Mouse (Mus musculus) ovary, postnatal 10 days (tissue): ENCODE measurements around the gene Crb1.
"Not testable (repeated sequence)": the region's sequence is repeated elsewhere in the genome, so short reads cannot be mapped to it uniquely, and the experiment has no call there.

Source experiments
- DNase-seq: peaks from one replicate; pipeline ENCODE4 v3.0.0; 2022; ENCODE audit warnings: low spot score

Gene Crb1

DNA sequence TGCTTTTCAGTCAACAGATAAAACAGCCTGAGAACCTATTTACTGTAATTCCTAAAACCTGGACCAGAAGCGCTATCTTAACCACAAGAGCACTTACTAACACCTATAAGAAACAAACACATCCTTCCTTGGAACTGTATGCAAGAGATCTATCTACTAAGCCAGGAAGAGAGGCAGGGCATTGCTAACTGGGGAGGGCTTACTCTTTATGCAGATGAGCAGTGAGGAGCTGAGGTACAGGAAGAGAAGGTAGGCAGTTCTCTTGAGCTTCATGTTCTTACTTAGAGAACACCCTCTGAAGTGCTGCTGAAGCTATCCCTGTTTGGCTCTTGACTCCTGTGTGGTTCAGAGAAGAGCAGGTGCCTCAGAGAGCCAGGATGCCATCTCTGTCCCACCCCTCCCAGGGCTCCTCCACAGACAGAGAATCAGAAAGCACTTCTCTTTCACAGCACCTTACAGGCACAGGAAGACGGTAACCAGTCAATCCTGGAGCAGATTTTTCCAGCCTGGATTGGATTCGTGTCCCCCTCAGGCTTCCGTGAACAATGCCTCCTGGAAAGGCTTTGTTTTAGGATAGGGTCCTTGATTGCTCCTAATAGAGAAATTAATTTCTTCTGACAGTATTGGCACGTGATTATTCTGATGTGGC, at the start of gene Crb1:
Crb1 (minus strand) TSS at position 463 of the 649 bp plus-strand sequence.
- DNase-seq = no peak

DNA sequence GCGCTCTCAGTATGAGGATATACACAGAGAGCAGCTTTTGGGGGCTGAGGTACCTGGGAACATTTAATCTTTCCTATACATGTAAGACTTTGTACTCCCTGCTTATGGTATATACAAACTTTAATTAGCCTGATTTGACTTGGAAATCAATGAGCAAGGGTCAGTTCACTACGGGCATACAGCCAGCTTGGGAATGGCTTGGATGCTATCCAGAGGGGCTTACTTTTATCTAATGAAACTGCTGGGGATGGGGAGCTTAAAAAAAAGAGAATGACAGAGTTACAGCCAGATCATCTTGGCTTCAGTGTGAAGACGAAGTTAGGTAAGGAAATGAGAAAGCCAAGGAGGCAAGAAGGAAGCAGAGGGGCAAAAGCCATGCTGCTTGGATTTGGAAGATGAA, 48.1 kb upstream of the Crb1 start:
- DNase-seq = no peak

DNA sequence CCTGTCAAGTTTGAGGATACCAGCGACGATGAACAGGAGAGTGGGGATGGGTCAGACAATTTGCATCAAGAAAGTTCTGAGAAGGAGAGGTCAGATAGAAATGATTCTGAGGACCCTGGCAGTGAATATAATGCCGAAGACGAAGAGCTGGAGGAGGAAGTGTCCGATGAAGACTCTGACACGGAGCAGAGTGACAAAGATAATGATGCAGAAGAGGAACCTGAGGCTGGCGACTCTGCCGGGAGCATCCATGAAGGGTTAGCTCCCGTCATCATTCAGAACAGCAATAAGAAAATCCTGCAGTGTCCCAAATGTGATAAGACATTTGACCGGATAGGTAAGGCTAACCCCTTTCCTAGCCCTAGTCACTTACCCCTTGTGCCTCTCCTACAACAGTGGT, 47.0 kb upstream of the Crb1 start:
- DNase-seq = no peak

DNA sequence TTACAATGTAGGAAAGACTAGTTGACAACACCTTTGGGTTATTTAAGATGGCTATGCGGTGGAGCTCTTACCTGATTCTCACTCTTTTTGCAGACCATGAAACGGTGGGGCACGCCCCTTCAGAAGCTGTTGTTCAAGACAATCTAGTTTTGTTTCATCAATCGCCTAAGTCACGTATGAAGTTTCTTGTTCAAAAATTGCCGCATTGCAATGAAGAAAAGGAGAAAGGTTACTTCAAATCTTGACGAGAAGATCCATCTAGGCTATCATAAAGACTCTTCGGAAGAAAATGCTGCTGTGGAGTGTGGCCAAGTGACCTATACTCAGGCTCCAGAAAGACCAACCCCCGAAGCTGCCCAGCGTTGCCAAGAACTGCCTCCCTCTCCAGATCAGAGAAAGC, 46.0 kb upstream of the Crb1 start:
- DNase-seq = no peak

DNA sequence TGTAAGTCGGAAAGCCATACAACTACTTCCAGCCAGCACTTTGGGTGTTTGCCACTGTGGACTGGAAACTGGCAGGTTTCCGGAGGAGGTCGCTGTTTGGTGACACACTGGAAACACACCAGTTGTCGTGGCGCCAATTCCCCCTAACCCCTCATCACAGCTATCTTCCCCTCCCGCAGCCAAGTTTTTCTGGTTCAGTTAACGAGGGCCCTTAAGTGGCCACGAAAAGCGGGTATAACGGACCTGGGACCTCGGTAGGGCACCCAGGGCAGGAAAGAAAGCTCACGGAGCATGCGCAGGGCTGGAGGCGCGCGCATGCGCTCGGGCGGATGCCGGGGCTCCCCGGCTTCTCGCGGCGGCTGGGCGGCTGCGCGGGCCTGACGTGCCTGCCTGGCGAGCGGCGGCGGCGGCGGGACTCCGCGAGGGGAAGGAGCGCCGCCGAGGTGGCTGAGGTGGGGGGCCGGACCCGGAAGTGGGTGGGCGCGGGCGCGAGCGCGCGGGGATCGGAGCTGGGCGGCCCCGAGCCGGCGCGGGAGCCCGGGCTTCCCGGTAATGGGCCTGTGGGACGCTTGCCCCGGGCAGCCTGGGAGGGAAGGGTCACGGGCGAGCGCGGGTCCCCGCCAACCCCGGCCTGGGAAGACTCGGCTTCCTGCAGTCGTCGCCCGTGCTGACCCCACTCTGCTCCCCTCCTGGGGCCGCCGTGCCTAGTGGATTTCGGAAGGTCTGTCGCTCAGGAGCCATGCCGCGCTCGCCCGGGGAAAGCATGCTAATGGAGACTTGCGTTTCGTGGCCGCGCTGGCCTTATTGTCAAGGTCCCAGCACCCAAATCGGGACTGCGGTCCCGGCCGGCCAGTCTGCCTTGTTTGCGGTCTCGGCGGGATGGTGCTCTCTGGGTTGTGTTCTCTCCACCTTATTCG, 45.2 kb upstream of the Crb1 start, which contains the start of gene Zbtb41:
Zbtb41 (plus strand) TSS at position 414 of the 917 bp plus-strand sequence.
- peak; percentile 85 for DNase-seq

DNA sequence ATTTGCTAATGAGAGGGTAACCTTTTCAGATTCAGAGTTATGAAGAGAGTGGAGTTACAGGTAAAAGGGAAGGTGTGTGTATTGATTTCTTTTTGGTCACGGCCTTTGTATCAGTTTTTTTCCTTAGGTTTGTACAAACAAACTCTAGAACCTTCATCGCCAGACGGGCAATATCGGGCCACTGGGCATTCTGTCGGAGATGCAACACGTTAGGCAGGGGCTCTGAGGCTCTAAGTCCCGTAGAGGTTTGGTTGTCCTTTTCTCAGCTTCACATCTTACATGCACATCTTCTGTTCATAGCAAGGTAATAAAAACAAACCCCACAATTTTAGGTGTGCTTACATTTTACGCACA, 44.6 kb upstream of the Crb1 start:
- no peak for DNase-seq

DNA sequence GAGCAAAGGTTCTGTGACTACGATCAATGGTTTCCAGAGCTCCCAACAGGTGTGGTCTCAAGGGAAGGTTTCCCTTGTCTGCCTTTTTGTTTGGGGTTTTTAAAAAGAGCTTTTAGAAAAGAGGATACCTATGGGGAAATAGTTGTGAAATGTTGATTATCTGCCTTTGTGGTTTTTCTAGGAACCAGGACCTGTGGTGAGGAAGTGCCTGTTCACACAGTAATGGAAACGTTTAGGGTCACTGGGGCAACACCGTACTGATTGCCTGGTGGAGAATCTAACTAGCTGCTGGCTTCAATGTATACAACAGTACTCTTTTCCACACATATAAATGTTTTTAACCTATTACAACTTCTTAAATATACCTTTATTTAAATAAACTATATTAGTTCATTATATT, 36.6 kb upstream of the Crb1 start:
- no peak for DNase-seq

DNA sequence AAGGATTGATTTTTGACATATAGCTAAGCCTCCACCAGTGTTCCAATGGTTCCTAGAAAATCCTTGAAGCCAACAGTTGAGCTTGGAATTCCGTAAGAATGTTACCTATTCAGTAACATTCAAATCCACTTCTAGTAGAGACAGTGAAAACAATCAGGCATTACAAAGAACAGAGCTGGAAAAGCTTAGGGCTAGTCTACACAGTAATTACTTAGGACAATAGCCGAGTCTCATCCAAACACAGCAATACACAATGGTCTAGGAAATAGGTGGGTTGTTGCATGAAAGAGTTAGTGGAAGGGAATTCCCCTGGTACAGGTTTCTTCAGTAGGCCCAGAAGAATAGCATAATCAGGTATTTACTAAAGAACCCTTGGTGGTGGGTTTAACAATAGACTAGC, 35.5 kb upstream of the Crb1 start:
- DNase-seq = not testable (repeated sequence)

DNA sequence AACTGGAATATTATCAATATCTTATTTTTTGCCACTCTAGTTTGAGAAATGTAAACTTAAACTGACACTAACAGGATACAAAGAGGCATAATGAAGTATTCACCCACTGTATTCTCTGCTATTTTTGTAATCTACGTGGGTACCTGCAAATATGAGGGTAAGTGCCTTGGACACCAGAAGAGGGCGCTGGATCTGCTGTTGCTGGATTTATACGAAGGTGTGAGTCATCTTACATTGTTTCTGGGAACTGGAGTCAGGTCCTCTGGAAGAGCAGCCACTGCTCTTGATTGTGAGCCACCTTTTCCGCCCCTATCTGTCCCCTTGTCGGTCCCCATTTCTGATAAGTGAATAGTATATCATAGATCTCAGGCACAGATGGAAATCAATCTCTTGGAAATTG, 30.8 kb upstream of the Crb1 start:
- DNase-seq = no peak

DNA sequence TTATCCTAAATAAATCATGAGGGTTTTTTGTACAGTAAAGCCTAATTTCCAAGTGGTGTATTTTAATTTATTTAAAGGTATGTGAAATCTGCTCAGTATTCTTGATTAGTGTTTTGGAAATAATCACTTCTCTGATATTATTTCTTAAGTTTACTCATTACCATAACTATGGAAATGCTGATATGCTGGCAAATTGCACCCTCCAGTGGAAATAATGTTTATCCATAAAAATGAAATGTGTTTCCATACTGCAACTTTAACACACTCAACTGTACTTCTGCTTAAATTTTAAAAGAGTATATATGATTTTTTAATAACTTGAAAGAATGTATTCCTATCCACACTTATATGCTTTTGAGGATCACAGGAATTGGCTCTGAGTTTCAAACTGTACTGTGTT, 28.9 kb upstream of the Crb1 start:
- DNase-seq = no peak

DNA sequence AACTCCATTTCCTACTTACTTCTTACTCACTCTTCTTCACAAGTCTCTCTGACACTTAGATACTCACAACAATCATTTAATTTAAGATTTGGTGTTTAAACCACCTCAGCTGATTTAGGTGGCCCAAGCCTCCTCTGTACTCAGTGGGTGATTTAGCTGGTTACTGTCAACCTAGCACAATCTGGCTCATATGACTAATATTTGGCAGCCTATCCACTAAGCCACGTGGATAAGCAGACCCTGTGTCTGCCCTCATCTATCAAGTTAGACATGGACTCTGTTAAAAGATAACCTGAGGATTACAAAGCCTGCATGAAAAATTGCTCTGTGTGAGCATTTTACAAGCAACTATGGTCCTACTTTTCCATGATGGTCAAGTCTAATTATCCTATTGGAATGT, 19.7 kb upstream of the Crb1 start:
- DNase-seq = no peak

DNA sequence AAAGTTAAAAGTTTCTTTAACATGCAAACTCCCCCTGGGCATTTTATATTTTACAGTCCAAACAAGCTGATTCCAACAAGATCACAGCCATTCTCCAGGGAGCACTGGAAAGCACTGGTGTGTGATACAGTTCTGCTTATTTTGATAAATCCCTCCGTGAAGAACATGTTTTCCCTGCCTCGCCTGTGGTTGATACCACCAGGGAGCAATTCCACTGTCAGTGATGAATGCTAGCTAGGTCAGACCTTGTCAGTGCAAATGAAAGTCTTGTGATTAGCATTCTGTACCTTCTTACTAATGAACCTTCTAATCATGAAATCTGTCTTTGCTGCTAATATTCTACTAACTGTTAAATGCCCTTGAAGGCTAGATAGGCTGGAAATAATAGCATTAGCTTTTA, 14.8 kb upstream of the Crb1 start:
- DNase-seq = no peak

DNA sequence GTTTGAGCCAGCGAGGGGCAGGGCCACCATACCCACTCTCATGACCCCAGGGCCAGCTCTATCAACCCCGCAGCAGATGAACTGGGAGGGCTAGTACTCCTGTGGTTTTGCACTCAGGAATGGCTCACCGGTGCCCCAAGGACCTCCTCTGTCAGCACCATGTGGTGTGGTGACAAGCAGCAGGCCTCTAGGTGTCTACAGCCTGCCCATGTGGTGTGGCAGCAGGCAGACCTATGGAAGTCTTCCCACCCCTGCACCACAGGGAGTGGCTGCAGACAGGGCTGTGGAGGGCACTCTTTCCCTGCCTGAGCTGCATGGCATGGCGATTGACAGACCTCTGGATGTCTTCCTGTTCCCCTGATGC, 2.7 kb upstream of the Crb1 start:
- DNase-seq = no peak

DNA sequence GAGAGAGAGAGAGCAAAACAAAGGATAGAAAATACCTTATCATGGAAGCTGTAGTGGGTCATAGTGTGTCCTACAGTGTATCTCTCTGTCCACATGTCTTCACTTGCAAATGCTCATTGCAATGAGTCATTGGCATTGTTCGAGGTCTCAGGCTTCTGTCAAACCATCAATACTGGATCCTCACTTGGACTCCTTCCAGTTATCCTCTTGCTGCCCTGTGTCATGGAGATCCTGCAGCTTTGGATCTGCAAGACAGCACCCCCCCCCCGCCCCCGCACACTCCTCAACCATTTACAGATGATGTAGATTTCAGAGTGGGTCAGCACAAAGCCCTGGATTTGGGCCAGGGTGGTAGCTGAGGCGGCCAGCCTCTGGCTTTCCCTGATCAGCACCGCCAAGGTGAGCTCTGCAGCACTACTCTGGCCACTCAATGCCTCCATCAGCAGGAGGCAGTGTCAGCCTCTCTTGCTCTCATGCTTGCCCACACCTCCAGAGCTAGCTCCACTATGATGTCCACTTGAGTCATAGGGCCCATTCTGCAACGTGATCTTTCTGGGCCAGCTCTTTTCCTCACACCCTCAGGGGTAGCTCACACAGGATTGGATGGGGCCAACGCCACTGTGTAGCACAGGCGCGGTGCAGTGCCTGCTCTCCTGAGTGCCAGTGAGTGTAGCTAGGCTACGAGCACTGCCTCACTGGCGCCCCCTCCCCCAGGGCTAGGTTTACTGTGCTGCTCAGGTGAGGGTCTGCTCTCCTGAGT, 2.1 kb upstream of the Crb1 start:
- DNase-seq = no peak

DNA sequence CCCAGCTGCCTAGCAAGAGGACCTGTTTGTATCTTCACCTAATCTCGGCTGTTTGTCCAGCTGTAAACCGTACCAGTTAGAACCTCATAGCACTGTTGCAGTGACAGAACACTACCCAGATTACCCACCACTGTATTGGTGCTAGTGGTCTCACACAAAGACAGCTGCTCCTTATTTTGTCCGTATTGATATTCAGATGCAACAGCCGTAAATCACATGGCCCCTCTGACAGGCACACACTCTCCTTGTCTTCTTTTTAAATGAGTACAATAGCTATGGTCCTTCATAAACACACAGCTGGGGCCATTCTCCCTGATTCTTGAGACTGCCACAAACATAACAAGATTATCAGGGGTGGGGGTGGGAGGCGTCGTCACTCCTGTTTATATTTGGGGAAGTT, 1.0 kb downstream of the Crb1 start:
- DNase-seq = no peak

DNA sequence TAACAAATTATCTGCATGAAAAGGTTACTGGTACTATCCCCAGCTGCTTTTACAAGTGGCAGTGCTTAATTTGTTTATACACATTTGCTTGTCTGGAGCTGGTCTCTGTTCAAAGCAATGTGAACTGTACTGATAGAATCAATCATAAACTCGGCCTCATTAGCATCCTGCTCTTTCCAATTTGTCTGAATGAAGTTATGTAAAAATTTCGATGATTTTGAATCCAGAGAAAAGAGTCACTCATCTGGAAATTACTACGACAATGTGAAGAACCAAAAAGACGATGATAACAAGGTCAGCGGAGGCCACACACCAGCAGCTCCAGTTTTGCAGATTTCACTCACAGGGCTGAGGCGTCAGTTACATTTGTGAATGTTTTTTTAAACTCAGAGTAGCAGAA, 5.6 kb downstream of the Crb1 start:
- DNase-seq = no peak

DNA sequence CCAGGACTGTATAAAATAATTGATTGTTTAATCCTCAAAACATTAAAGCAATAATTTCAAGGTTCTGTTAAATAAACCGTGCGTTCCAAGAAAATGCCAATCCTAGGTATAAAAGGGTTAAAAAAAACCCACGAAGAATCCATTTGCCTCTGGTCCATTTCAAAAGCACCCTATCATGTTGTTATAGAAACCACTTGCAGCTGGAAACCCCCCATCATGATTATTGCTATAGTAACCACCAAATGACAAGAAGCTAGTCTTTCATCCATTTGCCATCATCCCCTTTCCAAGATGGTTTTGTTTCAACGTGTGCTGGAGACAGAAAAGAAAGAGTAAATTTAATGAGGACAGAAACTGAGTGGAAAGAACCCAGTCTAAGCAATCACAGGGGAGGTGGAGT, 28.3 kb downstream of the Crb1 start:
- no peak for DNase-seq

DNA sequence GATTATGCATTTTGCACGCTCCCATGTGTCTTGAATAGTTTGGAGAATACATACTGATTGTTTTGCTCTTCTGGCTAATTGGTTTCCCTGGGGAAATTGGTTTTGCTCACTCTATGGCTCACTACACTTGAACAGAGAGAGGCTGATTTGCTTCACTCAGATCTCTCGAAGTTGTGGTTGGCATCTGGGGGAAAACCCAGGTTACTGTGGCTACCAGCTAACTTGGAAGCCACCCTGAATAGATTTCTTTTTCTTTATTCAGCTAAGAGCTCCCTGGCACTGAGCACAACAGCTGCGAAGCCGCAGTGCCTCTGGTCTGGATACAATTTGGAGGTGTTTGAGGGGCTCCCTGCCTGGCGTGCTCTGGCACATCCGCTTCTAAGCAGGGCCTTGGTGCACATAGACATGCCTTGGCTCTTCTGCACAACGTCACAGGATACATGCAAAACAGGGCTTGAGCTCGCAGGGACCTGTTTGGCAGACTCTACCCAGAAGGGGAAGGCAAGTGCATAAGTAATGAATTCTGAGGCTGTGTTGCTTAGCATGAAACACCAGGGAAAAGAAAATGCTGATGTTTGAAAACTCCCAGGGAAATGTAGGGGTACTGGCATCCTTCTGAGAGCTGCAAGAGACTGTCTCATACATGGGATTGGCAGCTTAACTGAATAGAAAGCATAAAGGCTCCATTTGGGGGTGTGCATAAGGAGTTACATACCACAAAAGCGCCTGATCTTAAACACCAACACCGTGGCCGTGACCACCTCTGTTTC, 30.1 kb downstream of the Crb1 start:
- DNase-seq = no peak

DNA sequence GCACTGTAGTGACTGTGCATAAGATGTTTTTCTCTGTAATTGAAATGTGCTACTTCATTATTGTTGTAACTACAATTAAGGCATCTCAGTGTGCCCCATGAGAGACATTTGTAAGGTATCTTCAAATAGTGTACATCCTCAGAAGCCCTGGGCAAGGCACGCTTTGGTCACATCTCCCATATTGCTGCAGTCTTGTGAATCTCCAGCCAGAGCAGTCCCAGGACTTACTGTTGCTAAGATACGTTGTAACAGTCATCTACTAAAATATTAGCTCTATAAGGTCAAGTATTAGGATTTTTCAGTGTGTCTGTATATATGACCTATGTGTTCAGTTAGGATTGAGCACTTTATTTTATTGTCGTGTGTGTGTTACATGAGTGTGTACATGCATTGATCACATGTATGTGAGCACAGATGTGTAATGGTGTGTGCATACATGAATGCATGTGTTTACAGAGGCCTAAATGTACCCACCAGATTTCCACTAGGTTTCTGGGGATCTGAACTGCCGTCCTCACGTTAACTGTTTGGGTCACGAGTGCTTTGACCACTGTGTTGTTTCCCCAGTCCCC, 30.8 kb downstream of the Crb1 start:
- DNase-seq = no peak

DNA sequence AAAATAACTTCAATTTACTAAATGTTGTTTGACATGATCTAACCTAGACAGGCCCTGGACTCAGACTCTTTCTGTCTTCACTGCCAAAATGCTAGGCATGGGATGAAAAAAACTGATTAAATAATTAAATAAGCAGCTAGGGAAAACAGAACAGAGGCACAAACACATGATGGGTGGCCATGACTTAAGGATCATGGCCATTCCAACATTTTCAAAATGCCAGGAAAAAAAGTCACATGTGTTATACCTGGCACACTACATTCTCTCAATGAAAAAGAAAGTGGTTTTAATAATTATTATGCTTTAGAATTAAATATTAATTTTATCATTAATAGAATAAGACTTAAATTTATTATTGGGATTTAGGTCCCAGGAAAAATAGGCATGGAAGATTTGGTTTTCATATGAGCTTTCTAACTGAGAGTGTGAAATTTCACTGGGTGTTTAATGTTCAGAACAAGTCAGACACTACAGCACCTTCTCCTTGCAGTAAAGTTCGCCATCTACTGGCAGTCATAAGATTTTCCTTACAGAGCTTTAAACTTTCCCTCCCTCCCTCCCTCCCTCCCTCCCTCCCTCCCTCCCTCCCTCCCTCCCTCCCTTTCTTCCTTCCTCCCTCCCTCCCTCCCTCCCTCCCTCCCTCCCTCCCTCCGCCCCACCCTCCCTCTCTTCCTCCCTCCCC, 36.6 kb downstream of the Crb1 start:
- DNase-seq = no peak

DNA sequence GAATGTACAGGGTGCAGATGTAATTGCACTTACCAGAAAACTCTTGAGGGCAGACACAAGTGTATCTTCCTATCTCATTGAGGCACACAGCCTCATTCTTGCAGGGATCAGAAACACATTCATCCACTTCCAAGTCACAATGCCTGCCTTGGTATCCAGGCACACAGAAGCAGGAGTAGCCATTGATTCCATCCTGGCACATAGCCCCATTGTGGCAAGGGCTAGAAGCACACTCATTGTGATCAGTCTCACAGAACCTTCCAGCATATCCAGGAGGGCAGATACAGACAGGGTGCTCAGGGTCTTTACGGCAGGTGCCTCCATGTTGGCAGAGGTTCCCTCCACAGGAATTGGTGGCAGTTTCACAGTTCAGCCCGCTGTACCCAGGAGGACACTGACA, 39.9 kb downstream of the Crb1 start:
- no peak for DNase-seq
